Mouse (Mus musculus) olfactory bulb, adult 2 months (tissue): ENCODE measurements around the gene Tmigd3. TPM values are rescaled to one million over a fixed set of nuclear protein-coding genes. Genes with fewer than 3 reads are reported as not detected.

ENCODE experiments used
- H3K27ac ChIP-seq: fragments of 200-500 bp; 2 replicates; pipeline ENCODE4 v1.5.1; 2012; ENCODE audit warnings: low read depth, low read length; ENCODE audit not compliant: insufficient read depth
- H3K4me1 ChIP-seq: fragments of 200-500 bp; 2 replicates; pipeline ENCODE4 v1.6.1; 2012; ENCODE audit warnings: low read length; ENCODE audit not compliant: control insufficient read depth, insufficient read depth
- H3K4me3 ChIP-seq: fragments of 200-500 bp; 2 replicates; pipeline ENCODE4 v1.5.1; 2012; ENCODE audit warnings: mild to moderate bottlenecking, low read depth, low read length, moderate library complexity; ENCODE audit not compliant: insufficient read depth
- CTCF ChIP-seq: fragments of 200-500 bp; IDR thresholded peaks from 2 replicates; pipeline ENCODE4 v1.5.1; 2012; ENCODE audit warnings: low read depth, mild to moderate bottlenecking, low read length, moderate library complexity; ENCODE audit not compliant: insufficient read depth
- POLR2A ChIP-seq: fragments of 200-500 bp; IDR thresholded peaks from 2 replicates; pipeline ENCODE4 v1.6.1; 2012; ENCODE audit warnings: mild to moderate bottlenecking, low read depth, low read length, moderate library complexity; ENCODE audit not compliant: insufficient read depth
- WGBS: fragments of 180-500 bp; shearing (Covaris S2); methylation state at CpG from one replicate; pipeline ENCODE4 v1.1.7; 2018; 5-methylcytosine and 5-hydroxymethylcytosine counted together
- polyA plus RNA-seq: library from polyadenylated mRNA; stranded (reverse); fragments of >200 nt; gene quantifications from 2 replicates; pipeline ENCODE4 v1.2.4, GENCODE M21; 2012; ENCODE audit warnings: low replicate concordance; ENCODE audit not compliant: missing spikeins, insufficient read depth, insufficient read length

The Tmigd3 gene
- polyA plus RNA-seq, 1 experiment, result not detected

- Histone ChIP-seq H3K4me1 (no peaks in the 10 kb centered on the region), H3K27ac (no peak overlapping the region), H3K4me3 (no peak overlapping the region)
- TF ChIP-seq CTCF (no peak), POLR2A (no peak)
- WGBS, result 32% methylated on average over 5 of the region's 5 CpGs
Measured at GRCm38 (mm10) chr3:105935033-105935432, 64.3 kb downstream of the Tmigd3 start.

DNA sequence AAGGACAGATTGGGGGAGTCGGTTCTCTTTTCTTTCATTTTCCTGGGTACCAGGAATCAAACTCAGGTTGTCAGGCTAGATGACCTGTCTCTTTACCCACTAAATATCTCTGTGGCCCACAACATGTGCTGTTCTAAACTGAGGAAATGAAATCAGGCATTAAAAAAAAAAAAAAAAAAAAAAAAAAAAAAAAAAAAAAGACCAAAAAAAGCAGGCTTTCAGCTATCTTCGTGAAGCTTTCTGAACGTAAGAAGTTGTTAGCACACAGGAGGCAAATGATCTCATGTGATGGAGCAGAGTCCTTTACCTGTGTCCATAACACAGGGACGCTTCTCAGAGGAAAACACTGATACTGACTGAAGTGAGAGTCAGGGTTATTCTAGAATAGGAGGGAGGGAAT is 65.4 kb downstream of the Tmigd3 start:
- H3K4me1 ChIP-seq, result no peaks in the 10 kb centered on the region
- no peak for TF ChIP-seq POLR2A
- no peak for TF ChIP-seq CTCF
- WGBS, result 68% methylated on average over 4 of the region's 4 CpGs

DNA sequence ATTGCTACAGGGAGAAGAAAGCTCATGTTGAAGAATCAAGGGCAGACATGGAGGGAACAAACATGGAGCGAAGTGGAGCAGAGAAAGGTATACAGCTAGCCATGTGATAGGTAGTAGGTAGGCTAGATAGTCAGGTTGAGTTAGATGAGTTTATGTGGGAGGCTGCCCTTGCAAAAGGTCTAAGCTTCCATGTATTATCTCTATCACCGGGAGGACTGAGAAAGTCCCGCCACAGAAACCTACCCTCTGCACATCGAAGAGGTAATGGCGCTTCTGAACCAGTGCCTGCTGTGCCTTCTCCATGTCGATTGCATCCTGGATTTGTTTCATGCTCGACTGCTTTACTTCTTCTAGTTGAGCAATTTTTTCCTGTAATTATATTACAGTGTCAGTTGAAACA is 80.6 kb downstream of the Tmigd3 start:
- no peaks in the 10 kb centered on the region for H3K4me1 ChIP-seq
- TF ChIP-seq POLR2A (no peak), CTCF (no peak)
- no peak overlapping the region for H3K27ac ChIP-seq
- WGBS, result 88% methylated on average over 7 of the region's 7 CpGs
- H3K4me3 ChIP-seq, result no peak overlapping the region

More for the DNA sequence above, 65.4 kb downstream of the Tmigd3 start:
- H3K27ac ChIP-seq, result no peak overlapping the region
- H3K4me3 ChIP-seq, result no peak overlapping the region

GRCm38 (mm10) chr3:105957235-105957634 is 86.5 kb downstream of the Tmigd3 start:
- no peak overlapping the region for H3K27ac ChIP-seq
- TF ChIP-seq POLR2A (no peak), CTCF (no peak)
- WGBS, result 89% methylated on average over 1 of the region's 1 CpGs
- peaks cover 5% of the 10 kb centered on the region; the same call in 1 of the 2 replicates for H3K4me1 ChIP-seq
- no peak overlapping the region for H3K4me3 ChIP-seq

- H3K4me3 ChIP-seq, result peak overlapping the region; percentile 84; the same call in 1 of the 2 replicates
- no peak for TF ChIP-seq CTCF
- no peak for TF ChIP-seq POLR2A
- H3K4me1 ChIP-seq, result peaks cover 5% of the 10 kb centered on the region; the same call in 1 of the 2 replicates
- WGBS, result 26% methylated on average over 5 of the region's 5 CpGs
- H3K27ac ChIP-seq, result no peak overlapping the region
Measured at GRCm38 (mm10) chr3:105958204-105958603, 87.5 kb downstream of the Tmigd3 start.

GRCm38 (mm10) chr3:105958974-105959580 is 88.4 kb downstream of the Tmigd3 start, which contains the start of gene Wdr77:
Gene Wdr77 (plus strand): TSS chr3:105959369.
- TF ChIP-seq CTCF (0 out of 2 replicates have a peak, but pooled peaks have one; percentile 9), POLR2A (peak; percentile 95)
- H3K4me1 ChIP-seq, result peaks cover 5% of the 10 kb centered on the region; the same call in 1 of the 2 replicates
- under 1% methylated on average over 52 of the region's 52 CpGs for WGBS
- peak within 1 kb of the TSS; percentile 94 for H3K4me3 ChIP-seq
- peak within 1 kb of the TSS; percentile 92 for H3K27ac ChIP-seq

DNA sequence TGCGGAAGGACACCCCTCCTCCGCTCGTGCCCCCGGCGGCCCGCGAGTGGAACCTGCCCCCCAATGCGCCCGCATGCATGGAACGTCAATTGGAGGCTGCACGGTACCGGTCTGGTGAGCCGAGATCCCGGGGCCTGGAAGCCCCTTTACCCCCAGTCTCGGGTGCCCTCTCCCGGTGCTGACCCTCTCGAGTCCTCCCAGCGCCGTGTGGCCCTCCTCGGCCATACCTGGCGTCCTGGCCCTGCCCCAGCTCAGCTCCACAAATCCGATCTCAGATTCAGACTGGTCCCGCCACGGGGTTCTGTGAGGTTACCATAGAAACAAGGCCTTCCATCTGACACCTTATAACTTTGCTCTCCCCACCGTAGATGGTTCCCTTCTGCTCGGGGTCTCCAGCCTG is 88.9 kb downstream of the Tmigd3 start:
- Histone ChIP-seq H3K27ac (peak overlapping the region; percentile 31; the same call in 1 of the 2 replicates), H3K4me1 (peaks cover 5% of the 10 kb centered on the region; the same call in 1 of the 2 replicates), H3K4me3 (peak overlapping the region; percentile 94)
- 1% methylated on average over 26 of the region's 26 CpGs for WGBS
- no peak for TF ChIP-seq POLR2A
- no peak for TF ChIP-seq CTCF

DNA sequence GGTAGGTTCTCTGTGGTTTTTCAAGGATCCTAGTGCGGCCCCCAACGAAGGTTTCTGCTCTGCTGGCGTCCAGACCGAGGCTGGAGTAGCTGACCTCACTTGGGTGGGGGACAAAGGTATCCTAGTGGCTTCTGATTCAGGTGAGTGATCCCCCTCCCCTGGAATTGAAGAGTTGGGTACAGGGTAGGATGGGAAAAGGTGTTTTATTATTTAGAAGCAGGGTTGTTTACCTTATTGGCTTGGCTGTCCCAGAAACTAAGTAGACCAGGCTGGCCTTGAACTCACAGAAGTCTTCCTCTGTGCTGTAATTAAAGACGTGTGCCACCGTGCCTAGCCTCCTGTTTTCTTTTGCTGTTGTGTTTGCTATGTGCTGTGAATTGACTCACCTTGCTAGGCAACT is 89.3 kb downstream of the Tmigd3 start, which contains the start of gene Atp5f1:
Atp5f1 (minus strand) TSS at position 101 of the 400 bp plus-strand sequence.
- TF ChIP-seq CTCF, result no peak
- no peak for TF ChIP-seq POLR2A
- Histone ChIP-seq H3K4me1 (peaks cover 5% of the 10 kb centered on the region; the same call in 1 of the 2 replicates), H3K4me3 (peak within 1 kb of the TSS; percentile 94), H3K27ac (peak within 1 kb of the TSS; percentile 92)
- WGBS, result 8% methylated on average over 6 of the region's 6 CpGs

- no peak overlapping the region for H3K27ac ChIP-seq
- H3K4me3 ChIP-seq, result no peak overlapping the region
- peaks cover 5% of the 10 kb centered on the region; the same call in 1 of the 2 replicates for H3K4me1 ChIP-seq
- 92% methylated on average over 2 of the region's 2 CpGs for WGBS
- TF ChIP-seq CTCF, result no peak
- TF ChIP-seq POLR2A, result no peak
Measured at GRCm38 (mm10) chr3:105960700-105961099, 90.0 kb downstream of the Tmigd3 start.
